Mouse (Mus musculus) brown adipose tissue, adult 24 weeks (tissue): ENCODE results near the gene Mcam. TPM values are rescaled to one million over a fixed set of nuclear protein-coding genes. Genes with fewer than 3 reads are reported as not detected.
A peak's percentile ranks its signal among the peaks of the same experiment; 100 is the strongest.

Source experiments
- H3K27ac ChIP-seq: fragments of 200-500 bp; replicated peaks from 2 replicates; pipeline ENCODE4 v1.5.1; 2012; ENCODE audit warnings: low read depth, mild to moderate bottlenecking, low read length
- H3K4me1 ChIP-seq: fragments of 200-500 bp; 2 replicates; pipeline ENCODE4 v1.6.1; 2012; ENCODE audit warnings: low read length, mixed read lengths; ENCODE audit not compliant: control insufficient read depth, insufficient read depth, insufficient read length
- H3K4me3 ChIP-seq: fragments of 200-500 bp; 2 replicates; pipeline ENCODE4 v1.5.1; 2012; ENCODE audit warnings: low read depth, mild to moderate bottlenecking, low read length, moderate library complexity; ENCODE audit not compliant: insufficient read depth
- polyA plus RNA-seq: library from polyadenylated mRNA; stranded (reverse); fragments of >200 nt; gene quantifications from 2 replicates; pipeline ENCODE4 v1.2.4, GENCODE M21; 2012; ENCODE audit not compliant: missing spikeins, insufficient read depth, insufficient read length

Gene Mcam
- polyA plus RNA-seq = 27.8 and 28.1 TPM in 2 replicates

- peaks cover 6% of the 10 kb centered on the region; the same call in 1 of the 2 replicates for H3K4me1 ChIP-seq
- peak within 1 kb of the TSS; percentile 96 for H3K27ac ChIP-seq
- peak within 1 kb of the TSS; percentile 90 for H3K4me3 ChIP-seq
These were observed at the start of gene Mcam for GRCm38 (mm10) chr9:44134101-44134850. Mcam (plus strand) TSS chr9:44134469.

GRCm38 (mm10) chr9:44084659-44085229, 49.5 kb upstream of the Mcam start:
- H3K4me1 ChIP-seq = peaks cover 13% of the 10 kb centered on the region
- H3K4me3 ChIP-seq = peak overlapping the region; percentile 87
- peak overlapping the region; percentile 66 for H3K27ac ChIP-seq

- H3K4me3 ChIP-seq = peak overlapping the region; percentile 87
- H3K27ac ChIP-seq = peak overlapping the region; percentile 66
- H3K4me1 ChIP-seq = peaks cover 16% of the 10 kb centered on the region
These were observed 49.0 kb upstream of the Mcam start for GRCm38 (mm10) chr9:44085276-44085675.

- Histone ChIP-seq H3K27ac (peak overlapping the region; percentile 66), H3K4me3 (peak overlapping the region; percentile 87), H3K4me1 (peaks cover 16% of the 10 kb centered on the region)
These were observed 48.3 kb upstream of the Mcam start for GRCm38 (mm10) chr9:44085741-44086665.

- Histone ChIP-seq H3K27ac (0 out of 2 replicates have a peak overlapping the region, but pooled peaks have one; percentile 1), H3K4me1 (peaks cover 16% of the 10 kb centered on the region), H3K4me3 (no peak overlapping the region)
These were observed 47.3 kb upstream of the Mcam start for GRCm38 (mm10) chr9:44086960-44087359.

GRCm38 (mm10) chr9:44087761-44088455, 46.4 kb upstream of the Mcam start:
- H3K27ac ChIP-seq = 0 out of 2 replicates have a peak overlapping the region, but pooled peaks have one; percentile 31
- peaks cover 16% of the 10 kb centered on the region for H3K4me1 ChIP-seq

GRCm38 (mm10) chr9:44088877-44089608, 45.2 kb upstream of the Mcam start:
- H3K4me3 ChIP-seq = no peak overlapping the region
- no peak overlapping the region for H3K27ac ChIP-seq
- peaks cover 16% of the 10 kb centered on the region for H3K4me1 ChIP-seq

More at GRCm38 (mm10) chr9:44087761-44088455, 46.4 kb upstream of the Mcam start:
- no peak overlapping the region for H3K4me3 ChIP-seq

GRCm38 (mm10) chr9:44093612-44094503, 40.4 kb upstream of the Mcam start:
- no peak overlapping the region for H3K27ac ChIP-seq
- no peak overlapping the region for H3K4me3 ChIP-seq
- H3K4me1 ChIP-seq = peaks cover 8% of the 10 kb centered on the region; the same call in 1 of the 2 replicates

GRCm38 (mm10) chr9:44094737-44095136, 39.5 kb upstream of the Mcam start:
- H3K4me3 ChIP-seq = no peak overlapping the region
- 0 out of 2 replicates have a peak, but pooled peaks cover 3% of the 10 kb centered on the region for H3K4me1 ChIP-seq
- no peak overlapping the region for H3K27ac ChIP-seq

- Histone ChIP-seq H3K27ac (no peak overlapping the region), H3K4me1 (no peaks in the 10 kb centered on the region), H3K4me3 (no peak overlapping the region)
These were observed 38.5 kb upstream of the Mcam start for GRCm38 (mm10) chr9:44095781-44096180.

GRCm38 (mm10) chr9:44096536-44096935, 37.7 kb upstream of the Mcam start:
- no peak overlapping the region for H3K4me3 ChIP-seq
- no peak overlapping the region for H3K27ac ChIP-seq
- no peaks in the 10 kb centered on the region for H3K4me1 ChIP-seq

GRCm38 (mm10) chr9:44101490-44101889, 32.8 kb upstream of the Mcam start, which contains the start of gene Mfrp:
Mfrp (plus strand) TSS chr9:44101729.
- H3K27ac ChIP-seq = no peak within 1 kb of the TSS

GRCm38 (mm10) chr9:44104881-44105280, 29.4 kb upstream of the Mcam start:
- H3K4me1 ChIP-seq = peaks cover 6% of the 10 kb centered on the region; the same call in 1 of the 2 replicates
- H3K27ac ChIP-seq = no peak overlapping the region
- H3K4me3 ChIP-seq = no peak overlapping the region

More at GRCm38 (mm10) chr9:44101490-44101889, 32.8 kb upstream of the Mcam start, which contains the start of gene Mfrp:
- Histone ChIP-seq H3K4me1 (no peaks in the 10 kb centered on the region; the same call in 1 of the 2 replicates), H3K4me3 (no peak within 1 kb of the TSS)
